Mouse (Mus musculus): Measurements from ENCODE around the gene Plscr3. TPM values are rescaled to one million over a fixed set of nuclear protein-coding genes. Genes with fewer than 3 reads are reported as not detected.
A peak's percentile ranks its signal among the peaks of the same experiment; 100 is the strongest.

The Plscr3 gene
- polyA plus RNA-seq, 1 experiment from 2014 or later = 64.6 TPM

DNA sequence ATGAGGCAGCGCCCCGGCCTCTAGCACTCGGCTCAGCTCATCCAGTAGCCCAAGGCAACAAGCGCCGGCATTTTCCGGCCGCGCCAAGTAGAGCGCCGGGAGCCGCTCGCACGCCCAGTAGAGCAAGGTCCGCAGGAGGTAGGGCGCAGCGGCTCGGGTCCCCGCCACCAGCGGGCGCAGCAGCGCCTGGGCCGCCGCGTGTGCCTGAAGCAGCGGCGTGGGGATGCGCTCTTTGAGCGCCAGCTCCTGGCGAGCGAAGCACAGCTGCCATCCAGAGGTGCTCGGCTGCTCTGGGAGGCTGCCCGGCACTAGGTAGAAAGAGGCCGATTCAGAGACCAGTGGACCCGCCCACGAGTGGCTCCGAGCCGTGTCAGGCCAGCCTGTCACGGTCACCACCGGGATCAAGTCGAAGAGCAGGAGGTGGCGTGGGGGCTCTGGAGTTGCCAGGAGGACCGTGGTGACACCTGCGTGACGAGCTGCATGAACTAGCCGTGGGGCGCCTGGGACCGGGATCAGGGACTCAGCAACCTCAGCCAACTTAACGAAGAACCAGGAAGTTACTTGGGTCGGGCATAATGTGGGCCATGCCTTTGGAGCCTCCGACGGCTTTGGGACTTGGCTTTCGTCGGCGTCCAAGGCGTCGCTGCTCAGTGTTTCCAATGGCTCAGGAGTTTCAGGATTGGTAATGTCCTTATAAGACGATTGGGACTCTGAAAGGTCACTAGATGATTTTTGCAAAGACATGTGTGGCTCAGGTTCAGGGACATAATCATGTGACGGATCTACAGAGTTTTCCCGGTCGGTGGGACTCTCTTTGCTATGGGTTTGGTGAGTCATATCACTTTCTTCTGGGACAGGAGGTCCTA, 42.2 kb upstream of the Plscr3 start:
- Histone ChIP-seq H3K9me3 (ENCODE audit: control insufficient read depth, low read length) (no peaks in the 10 kb centered on the region; the same call in 1 of the 2 replicates), H3K27ac (ENCODE audit: low read depth, low read length) (no peak overlapping the region), H3K4me3 (ENCODE audit: low read depth, low read length) (peak overlapping the region; percentile 49), H3K4me2 (ENCODE audit: low read depth, low read length, severe bottlenecking) (peak overlapping the region; percentile 94), H3K27me3 (ENCODE audit: control insufficient read depth, insufficient read depth, low read length) (peaks cover 44% of the 10 kb centered on the region), H3K9ac (ENCODE audit: low read length) (peak overlapping the region; percentile 49), H3K4me1 (replicated peaks; ENCODE audit: control insufficient read depth, insufficient read depth, low read length) (peaks cover 40% of the 10 kb centered on the region), H3K36me3 (ENCODE audit: control insufficient read depth, insufficient read depth, low read length) (no peaks in the 10 kb centered on the region)
- DNase-seq (ENCODE audit: low spot score) = peak; percentile 81
- 1% methylated on average over 60 of the region's 60 CpGs for WGBS
- ATAC-seq (replicated peaks; ENCODE audit: low FRiP score) = peak; percentile 24

DNA sequence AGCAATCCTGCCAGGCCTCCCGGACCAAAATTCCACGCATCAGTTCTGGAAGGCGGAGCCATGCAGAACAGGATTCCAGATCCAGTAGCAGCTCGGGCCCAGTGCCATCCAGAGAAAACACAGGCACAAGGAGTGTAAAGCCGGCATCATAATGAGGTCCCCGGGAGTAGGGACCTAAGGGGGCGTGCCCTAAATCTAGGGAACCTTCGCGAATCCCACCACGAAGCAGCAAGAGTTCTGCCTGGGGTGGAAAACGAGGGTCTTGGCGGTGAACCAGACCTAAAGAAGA, 41.6 kb upstream of the Plscr3 start:
- H3K36me3 ChIP-seq (ENCODE audit: control insufficient read depth, insufficient read depth, low read length) = no peaks in the 10 kb centered on the region
- H3K4me2 ChIP-seq (ENCODE audit: low read depth, low read length, severe bottlenecking) = no peak overlapping the region
- 5% methylated on average over 12 of the region's 12 CpGs for WGBS
- no peak overlapping the region; the same call in 1 of the 2 replicates for H3K4me3 ChIP-seq (ENCODE audit: low read depth, low read length)
- DNase-seq (ENCODE audit: low spot score) (no peak), ATAC-seq (replicated peaks; ENCODE audit: low FRiP score) (no peak)
- no peak overlapping the region for H3K27ac ChIP-seq (ENCODE audit: low read depth, low read length)
- H3K27me3 ChIP-seq (ENCODE audit: control insufficient read depth, insufficient read depth, low read length) = peaks cover 44% of the 10 kb centered on the region
- H3K9ac ChIP-seq (ENCODE audit: low read length) = no peak overlapping the region
- no peaks in the 10 kb centered on the region; the same call in 1 of the 2 replicates for H3K9me3 ChIP-seq (ENCODE audit: control insufficient read depth, low read length)
- peaks cover 35% of the 10 kb centered on the region for H3K4me1 ChIP-seq (replicated peaks; ENCODE audit: control insufficient read depth, insufficient read depth, low read length)

DNA sequence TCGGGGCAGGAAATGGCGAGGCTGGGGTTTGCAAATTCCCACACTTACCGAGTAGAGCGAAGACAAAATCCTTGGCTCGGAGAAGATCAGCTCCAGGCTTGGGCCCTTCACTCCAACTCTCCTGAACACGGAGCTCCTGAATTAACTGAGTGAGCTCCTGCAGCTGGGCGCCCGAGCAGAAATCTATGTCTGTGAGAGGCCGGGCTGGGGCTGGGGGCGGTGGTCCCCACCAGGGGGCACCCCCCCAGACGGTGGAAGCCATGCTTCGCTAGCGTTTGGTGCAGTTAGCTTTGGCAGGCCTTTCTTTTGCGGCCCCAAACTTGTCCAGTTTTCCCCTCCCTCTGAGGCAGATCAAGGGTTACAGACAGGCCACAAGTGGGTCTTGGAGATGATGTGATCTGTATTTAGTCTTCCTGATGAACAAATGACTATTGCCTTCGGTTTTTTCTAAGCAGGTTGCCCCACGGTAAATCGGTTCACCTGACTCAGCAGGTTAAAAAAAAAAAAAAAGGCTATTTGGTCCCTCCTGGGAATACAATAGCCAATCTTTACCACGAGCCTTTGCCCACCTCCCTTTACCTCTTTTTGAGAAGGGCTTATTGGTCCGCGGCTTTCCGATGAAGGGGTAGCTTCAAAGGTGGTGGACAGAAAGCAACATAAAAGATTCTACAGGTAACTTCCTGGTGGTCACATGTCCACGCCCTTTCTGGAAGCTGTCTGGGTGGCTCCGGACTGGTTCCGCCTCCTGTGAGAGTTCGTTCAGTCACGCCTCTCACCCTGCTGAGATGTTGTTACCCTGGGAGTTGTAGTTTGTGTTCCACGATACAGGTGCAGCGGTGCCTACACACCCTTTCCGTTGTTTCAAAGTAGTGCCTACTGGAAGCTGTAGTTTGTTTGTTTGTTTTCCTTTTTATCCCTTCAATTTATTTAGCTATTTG, 40.9 kb upstream of the Plscr3 start, which contains the start of gene Tmem102:
Gene Tmem102 (minus strand): TSS at position 653 of the 938 bp plus-strand sequence.
- WGBS = 5% methylated on average over 29 of the region's 29 CpGs
- peaks cover 44% of the 10 kb centered on the region for H3K27me3 ChIP-seq (ENCODE audit: control insufficient read depth, insufficient read depth, low read length)
- H3K36me3 ChIP-seq (ENCODE audit: control insufficient read depth, insufficient read depth, low read length) = no peaks in the 10 kb centered on the region
- H3K9me3 ChIP-seq (ENCODE audit: control insufficient read depth, low read length) = no peaks in the 10 kb centered on the region; the same call in 1 of the 2 replicates
- H3K9ac ChIP-seq (ENCODE audit: low read length) = no peak within 1 kb of the TSS
- H3K27ac ChIP-seq (ENCODE audit: low read depth, low read length) = no peak within 1 kb of the TSS
- H3K4me2 ChIP-seq (ENCODE audit: low read depth, low read length, severe bottlenecking) = no peak within 1 kb of the TSS
- ATAC-seq (replicated peaks; ENCODE audit: low FRiP score) (no peak), DNase-seq (ENCODE audit: low spot score) (no peak)
- H3K4me1 ChIP-seq (replicated peaks; ENCODE audit: control insufficient read depth, insufficient read depth, low read length) = peaks cover 35% of the 10 kb centered on the region
- H3K4me3 ChIP-seq (ENCODE audit: low read depth, low read length) = no peak within 1 kb of the TSS; the same call in 1 of the 2 replicates

DNA sequence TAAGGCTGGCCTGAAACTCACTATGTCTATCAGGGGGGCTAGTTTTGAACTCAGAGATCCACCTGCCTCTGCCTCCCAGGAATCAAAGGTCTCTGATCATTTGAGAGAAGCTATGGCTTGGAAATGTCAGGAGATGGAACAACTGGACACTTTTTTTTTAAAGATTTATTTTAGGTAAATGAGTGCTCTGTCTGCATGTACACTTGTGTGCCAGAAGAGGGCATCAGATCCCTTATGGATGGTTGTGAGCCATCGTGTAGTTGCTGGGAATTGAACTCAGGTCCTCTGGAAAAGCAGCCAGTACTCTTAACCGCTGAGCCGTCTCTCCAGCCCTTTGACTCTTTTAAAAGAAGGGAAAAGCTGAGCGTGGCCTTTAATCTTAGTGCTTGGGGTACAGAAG, 39.8 kb upstream of the Plscr3 start:
- peaks cover 29% of the 10 kb centered on the region for H3K4me1 ChIP-seq (replicated peaks; ENCODE audit: control insufficient read depth, insufficient read depth, low read length)
- H3K4me3 ChIP-seq (ENCODE audit: low read depth, low read length) = no peak overlapping the region
- H3K9me3 ChIP-seq (ENCODE audit: control insufficient read depth, low read length) = no peaks in the 10 kb centered on the region; the same call in 1 of the 2 replicates
- ATAC-seq (replicated peaks; ENCODE audit: low FRiP score) = no peak
- no peak overlapping the region for H3K27ac ChIP-seq (ENCODE audit: low read depth, low read length)
- no peak for DNase-seq (ENCODE audit: low spot score)
- H3K27me3 ChIP-seq (ENCODE audit: control insufficient read depth, insufficient read depth, low read length) = peaks cover 42% of the 10 kb centered on the region
- H3K36me3 ChIP-seq (ENCODE audit: control insufficient read depth, insufficient read depth, low read length) = no peaks in the 10 kb centered on the region
- H3K4me2 ChIP-seq (ENCODE audit: low read depth, low read length, severe bottlenecking) = no peak overlapping the region
- WGBS = 86% methylated on average over 4 of the region's 4 CpGs
- H3K9ac ChIP-seq (ENCODE audit: low read length) = no peak overlapping the region

DNA sequence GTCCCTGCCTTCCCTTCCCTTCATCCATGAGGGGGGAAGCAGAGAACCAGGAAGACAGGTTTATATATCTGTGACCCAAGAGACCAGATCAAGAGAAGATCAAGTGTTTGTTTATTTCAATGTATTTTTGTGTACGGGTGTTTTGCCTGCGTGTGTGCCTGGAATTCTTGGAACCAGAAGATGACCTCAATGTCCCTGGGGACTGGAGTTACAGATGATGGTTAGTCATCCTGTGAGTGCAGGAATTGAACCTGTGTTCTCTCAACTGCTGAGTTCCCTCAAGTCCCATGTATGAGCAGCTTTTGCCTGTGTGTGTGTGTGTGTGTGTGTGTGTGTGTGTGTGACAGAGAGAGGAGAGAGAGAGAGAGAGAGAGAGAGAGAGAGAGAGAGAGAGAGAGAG, 38.5 kb upstream of the Plscr3 start:
- Histone ChIP-seq H3K9ac (ENCODE audit: low read length) (no peak overlapping the region), H3K4me2 (ENCODE audit: low read depth, low read length, severe bottlenecking) (no peak overlapping the region), H3K27me3 (ENCODE audit: control insufficient read depth, insufficient read depth, low read length) (peaks cover 30% of the 10 kb centered on the region), H3K4me1 (replicated peaks; ENCODE audit: control insufficient read depth, insufficient read depth, low read length) (peaks cover 22% of the 10 kb centered on the region), H3K27ac (ENCODE audit: low read depth, low read length) (no peak overlapping the region), H3K4me3 (ENCODE audit: low read depth, low read length) (no peak overlapping the region), H3K9me3 (ENCODE audit: control insufficient read depth, low read length) (no peaks in the 10 kb centered on the region; the same call in 1 of the 2 replicates), H3K36me3 (ENCODE audit: control insufficient read depth, insufficient read depth, low read length) (no peaks in the 10 kb centered on the region)
- WGBS = 86% methylated on average over 2 of the region's 2 CpGs
- ATAC-seq (replicated peaks; ENCODE audit: low FRiP score) = no peak
- DNase-seq (ENCODE audit: low spot score) = no peak

DNA sequence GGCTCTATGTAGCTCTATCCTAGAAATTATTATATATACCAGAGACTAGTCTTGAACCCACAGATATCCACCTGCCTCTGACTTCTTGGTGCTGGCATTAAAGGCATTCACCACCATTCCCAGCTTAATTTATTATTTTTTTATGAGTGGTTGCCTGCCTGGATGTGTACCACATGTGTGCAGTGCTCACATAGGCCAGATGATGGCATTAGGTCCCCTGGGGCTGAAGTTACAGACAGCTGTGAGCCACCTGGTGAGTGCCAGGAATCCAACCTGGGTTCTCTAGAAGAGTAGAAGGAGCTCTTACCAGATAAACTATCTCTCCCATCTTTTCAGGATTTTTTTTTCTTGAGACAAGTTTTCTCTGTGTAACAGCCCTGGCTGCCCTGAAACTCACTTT, 35.9 kb upstream of the Plscr3 start:
- H3K9me3 ChIP-seq (ENCODE audit: control insufficient read depth, low read length) = no peaks in the 10 kb centered on the region; the same call in 1 of the 2 replicates
- no peak overlapping the region for H3K4me3 ChIP-seq (ENCODE audit: low read depth, low read length)
- no peak overlapping the region for H3K27ac ChIP-seq (ENCODE audit: low read depth, low read length)
- no peak overlapping the region for H3K9ac ChIP-seq (ENCODE audit: low read length)
- no peak for DNase-seq (ENCODE audit: low spot score)
- H3K27me3 ChIP-seq (ENCODE audit: control insufficient read depth, insufficient read depth, low read length) = peaks cover 8% of the 10 kb centered on the region
- no peak for ATAC-seq (replicated peaks; ENCODE audit: low FRiP score)
- no peak overlapping the region for H3K4me2 ChIP-seq (ENCODE audit: low read depth, low read length, severe bottlenecking)
- H3K36me3 ChIP-seq (ENCODE audit: control insufficient read depth, insufficient read depth, low read length) = no peaks in the 10 kb centered on the region
- no peaks in the 10 kb centered on the region for H3K4me1 ChIP-seq (replicated peaks; ENCODE audit: control insufficient read depth, insufficient read depth, low read length)

DNA sequence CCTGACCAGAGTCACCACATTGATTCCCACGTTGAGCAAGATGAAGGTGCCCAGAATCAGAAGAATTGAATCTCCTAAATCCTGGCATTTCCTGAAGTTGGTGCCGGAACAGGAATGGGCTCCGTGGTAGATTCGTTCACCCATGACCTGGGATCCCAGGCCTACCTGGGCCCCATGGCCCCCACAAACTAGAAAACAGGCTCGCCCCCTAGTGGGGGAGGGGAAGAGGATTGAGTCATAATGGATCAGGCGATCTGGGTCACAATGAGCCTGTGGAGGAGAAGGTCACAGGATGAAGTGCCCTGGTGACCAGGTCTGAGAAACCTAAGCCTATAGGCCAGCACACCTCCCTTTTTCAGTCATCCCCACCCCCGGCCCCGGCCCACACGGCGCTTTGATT, 31.0 kb upstream of the Plscr3 start, which contains the start of gene Gm39566:
Gene Gm39566 (minus strand): TSS at position 144 of the 400 bp plus-strand sequence.
- 70% methylated on average over 10 of the region's 10 CpGs for WGBS
- no peak within 1 kb of the TSS for H3K27ac ChIP-seq (ENCODE audit: low read depth, low read length)
- H3K4me3 ChIP-seq (ENCODE audit: low read depth, low read length) = no peak within 1 kb of the TSS
- DNase-seq (ENCODE audit: low spot score) (no peak), ATAC-seq (replicated peaks; ENCODE audit: low FRiP score) (no peak)
- no peaks in the 10 kb centered on the region for H3K27me3 ChIP-seq (ENCODE audit: control insufficient read depth, insufficient read depth, low read length)
- no peaks in the 10 kb centered on the region for H3K4me1 ChIP-seq (replicated peaks; ENCODE audit: control insufficient read depth, insufficient read depth, low read length)
- H3K9me3 ChIP-seq (ENCODE audit: control insufficient read depth, low read length) = 0 out of 2 replicates have a peak, but pooled peaks cover 2% of the 10 kb centered on the region
- H3K4me2 ChIP-seq (ENCODE audit: low read depth, low read length, severe bottlenecking) = no peak within 1 kb of the TSS
- H3K9ac ChIP-seq (ENCODE audit: low read length) = no peak within 1 kb of the TSS
- no peaks in the 10 kb centered on the region; the same call in 1 of the 2 replicates for H3K36me3 ChIP-seq (ENCODE audit: control insufficient read depth, insufficient read depth, low read length)

DNA sequence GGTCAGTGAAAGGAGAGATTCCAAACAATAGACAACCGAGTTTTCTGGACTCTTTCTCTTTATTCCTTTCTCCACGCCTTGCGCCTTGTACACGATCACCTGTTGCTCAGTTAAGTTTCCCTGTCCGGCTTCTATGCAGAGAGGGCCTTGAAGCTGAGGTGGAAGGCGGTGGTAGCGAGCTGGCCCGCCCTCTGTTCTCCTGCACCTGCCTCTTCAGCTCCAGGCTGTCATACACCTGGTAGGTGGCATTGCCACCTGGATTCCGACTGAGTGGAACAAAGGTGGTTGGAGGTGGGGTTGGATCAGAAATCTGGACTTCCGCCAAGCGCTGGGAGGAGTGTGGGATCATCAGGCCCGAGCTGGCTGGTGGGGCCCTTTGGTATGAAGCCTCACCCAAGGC, 29.7 kb upstream of the Plscr3 start:
- Histone ChIP-seq H3K9ac (ENCODE audit: low read length) (no peak overlapping the region), H3K27ac (ENCODE audit: low read depth, low read length) (no peak overlapping the region), H3K4me3 (ENCODE audit: low read depth, low read length) (no peak overlapping the region), H3K36me3 (ENCODE audit: control insufficient read depth, insufficient read depth, low read length) (no peaks in the 10 kb centered on the region; the same call in 1 of the 2 replicates), H3K4me1 (replicated peaks; ENCODE audit: control insufficient read depth, insufficient read depth, low read length) (no peaks in the 10 kb centered on the region), H3K9me3 (ENCODE audit: control insufficient read depth, low read length) (0 out of 2 replicates have a peak, but pooled peaks cover 2% of the 10 kb centered on the region), H3K4me2 (ENCODE audit: low read depth, low read length, severe bottlenecking) (no peak overlapping the region), H3K27me3 (ENCODE audit: control insufficient read depth, insufficient read depth, low read length) (no peaks in the 10 kb centered on the region)
- 93% methylated on average over 12 of the region's 12 CpGs for WGBS
- DNase-seq (ENCODE audit: low spot score) = no peak
- no peak for ATAC-seq (replicated peaks; ENCODE audit: low FRiP score)

Data from forebrain, embryonic 11.5 days (tissue).